In the genomic region with DNA sequence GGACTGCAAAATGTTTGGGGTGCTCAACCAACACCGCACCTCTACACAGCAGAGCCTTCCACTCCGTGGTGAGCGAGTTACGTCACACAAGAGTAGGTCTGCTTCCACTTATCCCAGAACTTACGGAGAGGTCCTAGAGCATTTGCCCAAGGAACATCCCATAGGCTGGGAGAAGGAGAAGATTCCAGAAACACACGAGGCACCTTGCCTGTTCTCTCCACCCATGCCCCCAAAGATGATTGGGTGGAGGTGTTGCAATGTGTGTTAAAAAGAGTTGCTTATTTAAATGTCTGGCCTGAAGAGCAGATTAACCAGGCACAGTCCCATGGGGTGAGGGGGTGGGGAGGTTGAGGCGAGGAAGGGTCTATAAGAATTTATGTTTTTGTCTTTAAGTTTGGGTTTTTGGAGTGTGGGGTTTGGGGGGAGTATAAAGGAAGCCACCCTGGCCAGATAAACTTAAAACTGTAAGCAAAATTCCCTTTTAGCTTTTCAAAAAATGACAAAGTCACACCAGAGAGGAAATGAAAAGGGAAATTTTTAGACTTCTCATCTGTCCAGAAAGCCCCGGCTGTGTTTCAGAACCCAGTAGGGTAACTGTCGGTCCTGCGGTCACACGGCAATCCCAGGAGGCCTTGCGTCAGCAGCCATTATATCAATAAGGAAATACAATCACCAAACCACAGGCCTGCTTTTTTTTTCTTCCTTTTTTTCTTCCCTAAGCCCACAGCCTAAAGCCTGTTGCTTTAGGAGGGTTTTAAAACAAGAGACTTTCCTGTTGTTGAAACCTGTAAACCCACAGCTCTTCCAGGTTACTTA, we compare ENCODE assay signal across 7 mouse cellular contexts.
DNase-seq lines count a peak whose midpoint lies in the region; ATAC-seq lines count a peak whose summit lies in the region.

No protein-coding gene starts in this region.

- H3K9me3 ChIP-seq in heart, embryonic 14.5 days (ENCODE audit: control insufficient read depth, low read length) = no peaks in the 10 kb centered on the region
- no peaks in the 10 kb centered on the region for H3K9me3 ChIP-seq in midbrain, embryonic 16.5 days (replicated peaks; ENCODE audit: control insufficient read depth, low read length, poor library complexity, severe bottlenecking)

- 72% methylated on average over 12 of the region's 12 CpGs for WGBS in heart, embryonic 14.5 days
- WGBS in midbrain, embryonic 16.5 days = 70% methylated on average over 12 of the region's 12 CpGs

- no peak for ATAC-seq in heart, embryonic 14.5 days (ENCODE audit: insufficient number of reproducible peaks, insufficient read depth, low FRiP score, low read depth)
- ATAC-seq in midbrain, embryonic 16.5 days = no peak

- H3K27me3 ChIP-seq in heart, embryonic 14.5 days (ENCODE audit: control insufficient read depth, insufficient read depth, low read length) = no peaks in the 10 kb centered on the region
- no peaks in the 10 kb centered on the region for H3K27me3 ChIP-seq in midbrain, embryonic 16.5 days (ENCODE audit: control insufficient read depth, insufficient read depth, low read depth, low read length)

- peak; percentile 93 for DNase-seq in CD4-positive helper T cell, adult 2 months (ENCODE audit: low read depth, low spot score)
- peak; percentile 66 for DNase-seq in MN1 (ENCODE audit: low spot score)
- peak; percentile 58 to 67 for DNase-seq in kidney, postnatal 4 days
- no peak for DNase-seq in frontal cortex, postnatal 25 days (ENCODE audit: low spot score in 2 of 2)
- no peak for DNase-seq in ovary, postnatal 14 days (ENCODE audit: low spot score)

- no peak overlapping the region for H3K4me2 ChIP-seq in heart, embryonic 14.5 days (ENCODE audit: low read length)
- no peak overlapping the region for H3K4me2 ChIP-seq in midbrain, embryonic 16.5 days (ENCODE audit: low read length)

- H3K36me3 ChIP-seq in heart, embryonic 14.5 days (ENCODE audit: control insufficient read depth, insufficient read depth, low read length) = no peaks in the 10 kb centered on the region
- H3K36me3 ChIP-seq in midbrain, embryonic 16.5 days (ENCODE audit: control insufficient read depth, insufficient read depth, low read length) = no peaks in the 10 kb centered on the region

- H3K27ac ChIP-seq in heart, embryonic 14.5 days (replicated peaks in 1 of 2; ENCODE audit: control insufficient read depth in 1 of 2, insufficient read depth in 1 of 2, low read depth in 2 of 2, low read length in 2 of 2) = peak overlapping the region; percentile 86 to 91
- H3K27ac ChIP-seq in midbrain, embryonic 16.5 days (ENCODE audit: low read length) = peak overlapping the region; percentile 60

- H3K9ac ChIP-seq in heart, embryonic 14.5 days (ENCODE audit: low read length) = peak overlapping the region; percentile 8; the same call in 1 of the 2 replicates
- H3K9ac ChIP-seq in midbrain, embryonic 16.5 days (ENCODE audit: low read depth, low read length) = no peak overlapping the region

- peaks cover 49 to 77% of the 10 kb centered on the region in 2 experiments for H3K4me1 ChIP-seq in heart, embryonic 14.5 days (ENCODE audit: control insufficient read depth in 2 of 2, insufficient read depth in 2 of 2, low read length in 2 of 2)
- peaks cover 6% of the 10 kb centered on the region; the same call in 1 of the 2 replicates for H3K4me1 ChIP-seq in midbrain, embryonic 16.5 days (ENCODE audit: control insufficient read depth, insufficient read depth, low read length)

- H3K4me3 ChIP-seq in heart, embryonic 14.5 days (ENCODE audit: control insufficient read depth in 1 of 2, insufficient read depth in 1 of 2, low read depth in 1 of 2, low read length in 2 of 2) = no peak overlapping the region
- H3K4me3 ChIP-seq in midbrain, embryonic 16.5 days (ENCODE audit: low read depth, low read length) = no peak overlapping the region

Comparison
In these comparisons a context has a peak if more than half of its experiments do, and no peak if none do; other contexts are left out.
1. DNase-seq: peak in CD4-positive helper T cell, adult 2 months (single experiment), MN1 (single experiment) and kidney, postnatal 4 days (2 of 2); none in frontal cortex, postnatal 25 days (0 of 2) and ovary, postnatal 14 days (single experiment).